Mouse (Mus musculus): ENCODE data around the gene Acvr1c. TPM values are rescaled to one million over a fixed set of nuclear protein-coding genes. Genes with fewer than 3 reads are reported as not detected.
A peak's percentile ranks its signal among the peaks of the same experiment; 100 is the strongest.

The Acvr1c gene
- 1 to 10 TPM in 1 of 2 experiments, under 1 TPM in 1; 0.53 to 1.5 TPM for polyA plus RNA-seq (2017; shearing (Covaris generic))

GRCm38 (mm10) chr2:58357414-58358131, at the start of gene Acvr1c:
TSS of gene Acvr1c (minus strand) at chr2:58357895.
- ATAC-seq = peak; percentile 78

GRCm38 (mm10) chr2:58403481-58403880, 45.8 kb upstream of the Acvr1c start:
- ATAC-seq = no peak

- ATAC-seq = no peak
Observed at GRCm38 (mm10) chr2:58388601-58389000, 30.9 kb upstream of the Acvr1c start.

GRCm38 (mm10) chr2:58380020-58380419, 22.3 kb upstream of the Acvr1c start:
- no peak for ATAC-seq

- no peak for ATAC-seq
Observed at GRCm38 (mm10) chr2:58379475-58379874, 21.8 kb upstream of the Acvr1c start.

GRCm38 (mm10) chr2:58377417-58378130, 19.9 kb upstream of the Acvr1c start:
- no peak for ATAC-seq

GRCm38 (mm10) chr2:58366196-58366595, 8.5 kb upstream of the Acvr1c start:
- ATAC-seq = no peak

DNA sequence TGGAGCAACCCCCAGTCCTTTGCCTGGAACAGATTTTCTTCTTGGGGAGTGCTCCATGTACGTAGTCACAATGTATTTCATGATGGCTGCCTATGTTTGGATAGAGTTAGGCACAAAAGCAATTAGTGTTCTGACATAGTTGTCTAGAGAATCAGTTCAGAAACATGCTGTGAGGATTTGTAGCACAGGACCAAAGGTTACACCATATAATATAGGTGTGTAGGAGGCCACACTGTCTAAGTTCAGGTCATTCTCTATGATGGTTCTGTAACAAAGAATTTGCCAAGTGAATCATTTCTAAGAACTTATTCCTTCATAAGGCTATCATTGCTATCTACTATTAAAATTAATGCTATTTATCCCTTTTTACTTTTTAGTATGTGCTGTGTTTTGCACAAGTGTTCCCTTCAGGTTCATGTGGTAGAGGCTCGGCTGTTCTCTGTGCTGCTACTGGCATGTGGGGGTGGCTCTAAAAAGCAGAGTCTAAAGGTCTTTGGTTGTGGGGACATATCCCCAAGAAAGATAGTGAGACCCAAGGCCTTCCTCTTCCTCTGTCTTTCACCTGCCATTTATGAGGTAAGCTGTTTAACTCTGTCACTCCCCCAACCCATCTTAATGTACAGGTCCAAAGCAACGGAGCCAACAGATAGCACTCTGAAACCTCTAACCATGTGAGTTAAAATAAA, 3.8 kb upstream of the Acvr1c start:
- ATAC-seq = no peak

GRCm38 (mm10) chr2:58358132-58358460, 401 bp upstream of the Acvr1c start:
- no peak for ATAC-seq

GRCm38 (mm10) chr2:58357068-58357413, 654 bp downstream of the Acvr1c start:
- ATAC-seq = no peak

- no peak for ATAC-seq
Observed at GRCm38 (mm10) chr2:58354389-58354788, 3.3 kb downstream of the Acvr1c start.

- ATAC-seq = no peak
Observed at GRCm38 (mm10) chr2:58352846-58353245, 4.8 kb downstream of the Acvr1c start.

GRCm38 (mm10) chr2:58350657-58351056, 7.0 kb downstream of the Acvr1c start:
- ATAC-seq = no peak

GRCm38 (mm10) chr2:58336730-58337129, 21.0 kb downstream of the Acvr1c start:
- ATAC-seq = no peak

DNA sequence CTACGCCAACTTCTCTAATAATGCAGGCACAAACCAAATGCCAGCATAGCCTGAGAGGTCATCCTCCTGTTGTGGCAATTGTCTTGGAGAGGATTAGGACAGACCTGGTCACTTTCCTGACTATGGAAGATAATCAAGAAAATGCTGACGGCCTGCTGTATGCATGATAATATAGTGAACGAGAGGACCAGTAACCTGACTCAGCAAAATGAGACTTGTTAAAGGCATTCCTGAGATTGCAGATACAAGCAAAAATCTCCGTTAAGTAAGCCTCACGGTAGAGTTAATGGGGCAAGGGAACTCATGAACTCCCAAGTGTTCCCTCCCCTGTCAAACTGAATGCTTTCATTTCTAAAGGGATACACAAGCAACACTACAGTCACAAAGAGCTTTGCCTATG, 28.1 kb downstream of the Acvr1c start:
- no peak for ATAC-seq

DNA sequence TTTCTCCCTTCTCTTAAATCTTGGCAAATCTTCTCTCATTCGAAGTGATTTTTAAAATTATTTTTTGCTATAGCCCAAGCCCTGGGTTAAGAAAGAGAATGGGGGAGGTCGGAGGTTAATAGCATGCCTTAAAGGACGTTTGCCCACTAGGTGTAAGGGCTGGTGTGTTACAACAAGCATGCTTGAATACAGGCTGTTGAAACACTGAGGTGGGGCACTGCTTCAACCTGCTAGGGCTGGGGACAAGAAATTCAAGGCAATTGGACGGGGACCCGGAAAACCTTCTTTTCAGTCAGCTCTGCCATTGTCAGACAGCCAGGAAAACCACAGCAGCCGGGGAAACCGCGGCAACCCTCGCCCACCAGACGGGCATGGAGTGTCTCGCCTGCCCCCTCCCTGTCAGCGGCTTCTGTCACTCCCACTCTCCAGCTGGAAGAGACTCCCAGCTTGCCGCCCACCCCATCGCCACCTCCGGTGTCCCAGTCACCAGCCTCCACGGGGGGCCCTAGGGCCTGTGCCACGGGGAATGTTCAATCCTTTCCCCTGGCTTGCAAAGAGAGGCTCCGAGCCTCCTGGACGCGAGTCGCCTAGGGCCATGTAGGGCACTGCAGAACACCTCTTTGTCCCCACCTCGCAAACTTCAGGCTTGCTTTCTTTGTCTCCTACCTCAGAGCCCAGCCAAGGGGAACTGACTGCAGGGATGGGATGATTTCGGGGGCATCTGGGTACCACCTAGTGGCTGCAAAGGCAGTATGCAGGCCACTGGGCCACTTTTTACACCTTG, 33.4 kb downstream of the Acvr1c start:
- peak; percentile 75 for ATAC-seq

- ATAC-seq = peak; percentile 46
Observed at GRCm38 (mm10) chr2:58323274-58323673, 34.4 kb downstream of the Acvr1c start.

DNA sequence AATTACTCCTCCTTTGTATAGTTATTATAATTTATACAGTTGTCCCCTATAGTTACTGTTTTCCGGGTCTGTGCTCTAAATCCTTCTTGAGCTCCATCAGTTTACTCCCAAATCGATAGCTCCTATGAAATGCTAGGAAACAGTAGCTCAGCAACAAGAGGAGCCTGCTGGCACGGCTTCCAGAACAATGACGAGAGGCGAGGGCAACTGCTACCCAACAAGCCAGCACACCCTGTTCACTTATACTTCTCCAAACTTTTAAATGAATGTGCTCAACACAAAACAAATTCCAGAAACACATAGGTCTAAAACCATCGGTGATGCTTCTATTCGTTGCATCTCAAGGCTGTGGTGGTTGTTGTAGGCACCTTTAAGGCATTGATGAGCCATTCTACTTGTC, 41.5 kb downstream of the Acvr1c start:
- no peak for ATAC-seq

DNA sequence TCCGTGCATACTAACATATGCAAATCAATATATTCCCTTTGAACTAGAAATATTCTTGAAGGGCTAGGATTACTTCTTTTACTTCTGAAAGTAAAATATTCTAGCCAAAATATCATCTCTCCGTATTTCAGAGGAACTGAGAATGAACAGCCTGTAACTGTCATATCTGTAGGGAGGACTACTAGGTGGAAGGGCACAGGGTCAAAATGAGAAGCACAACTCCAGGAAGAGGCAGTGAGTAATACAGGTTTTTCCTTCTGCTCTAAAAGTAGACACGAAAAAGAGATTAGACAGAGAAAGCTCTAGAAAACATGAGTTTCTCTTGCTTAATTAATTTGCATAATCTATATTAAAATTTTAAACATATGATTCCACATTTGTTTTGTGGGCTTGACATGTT, 48.0 kb downstream of the Acvr1c start:
- ATAC-seq = no peak

DNA sequence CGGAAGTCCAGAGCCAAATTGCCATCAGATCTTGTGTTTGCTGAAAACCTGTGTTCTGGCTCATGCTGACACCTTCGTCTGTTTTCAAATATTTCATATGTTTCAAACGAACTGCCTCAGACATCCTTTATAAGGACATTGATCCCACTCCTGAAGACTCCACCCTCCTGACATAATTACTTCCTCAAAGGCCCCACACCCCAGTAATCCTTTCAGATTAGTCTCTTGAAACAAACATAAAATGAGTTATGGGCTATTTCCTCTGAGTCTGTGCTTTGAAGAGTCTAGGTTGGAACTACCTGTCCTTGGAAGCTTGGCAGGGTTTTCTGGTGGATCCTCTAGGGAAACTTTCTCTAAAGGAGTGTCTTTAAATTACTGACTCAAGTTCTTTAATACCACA, 53.2 kb downstream of the Acvr1c start:
- ATAC-seq = no peak

- no peak for ATAC-seq
Observed at GRCm38 (mm10) chr2:58289759-58290431, 67.8 kb downstream of the Acvr1c start.

DNA sequence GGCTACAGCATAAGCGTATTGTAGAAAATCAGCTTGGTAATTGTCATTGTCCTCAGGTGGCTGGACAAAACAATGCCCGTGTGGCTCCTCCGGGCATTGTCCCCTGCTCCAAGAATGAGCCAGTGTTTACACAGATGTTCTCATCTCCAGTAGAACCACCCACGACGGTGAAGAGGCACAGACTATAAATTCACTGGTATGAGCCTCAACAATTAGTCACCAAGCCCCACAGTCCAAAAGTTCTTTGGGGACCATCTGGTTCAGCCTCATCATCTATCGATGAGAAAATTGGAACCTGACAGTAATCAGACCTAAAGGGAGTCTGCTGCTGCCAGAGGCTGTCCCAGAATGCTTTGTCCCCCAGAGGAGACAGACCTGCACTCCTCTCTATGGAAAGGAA, 68.4 kb downstream of the Acvr1c start:
- ATAC-seq = no peak
